Comparison of ENCODE assay signal across 7 mouse cellular contexts in genomic region chr9:108342301-108342831, GRCm38 (mm10). TPM values are rescaled to one million over a fixed set of nuclear protein-coding genes. Genes with fewer than 3 reads are reported as not detected.
A peak's percentile ranks its signal among the peaks of the same experiment; 100 is the strongest.
DNase-seq lines count a peak whose midpoint lies in the region; ATAC-seq and TF ChIP-seq lines count a peak whose summit lies in the region.

No protein-coding gene starts in this region.

- no peak overlapping the region for H3K9ac ChIP-seq in heart, postnatal 0 days (replicated peaks; ENCODE audit: low read depth, low read length)
- H3K9ac ChIP-seq in liver, embryonic 16.5 days (ENCODE audit: low read depth, low read length), result peak overlapping the region; percentile 65
- H3K9ac ChIP-seq in forebrain, embryonic 13.5 days, result no peak overlapping the region

- no peak for TF ChIP-seq CTCF in heart, postnatal 0 days (IDR thresholded peaks at IDR 0.05; ENCODE audit: low read depth)

- H3K27me3 ChIP-seq in heart, postnatal 0 days (ENCODE audit: control insufficient read depth, insufficient read depth, low read length), result no peaks in the 10 kb centered on the region
- H3K27me3 ChIP-seq in liver, embryonic 16.5 days (ENCODE audit: control insufficient read depth, insufficient read depth, low read depth, low read length), result no peaks in the 10 kb centered on the region
- H3K27me3 ChIP-seq in forebrain, embryonic 13.5 days, result no peaks in the 10 kb centered on the region

- TF ChIP-seq EP300 in heart, postnatal 0 days (IDR thresholded peaks at IDR 0.05; ENCODE audit: low read depth), result no peak

- no peak overlapping the region for H3K4me2 ChIP-seq in heart, postnatal 0 days (ENCODE audit: low read depth, low read length)
- peak overlapping the region; percentile 63 for H3K4me2 ChIP-seq in liver, embryonic 16.5 days (ENCODE audit: low read depth, low read length)
- no peak overlapping the region for H3K4me2 ChIP-seq in forebrain, embryonic 13.5 days

- peaks cover 21% of the 10 kb centered on the region for H3K4me1 ChIP-seq in heart, postnatal 0 days (ENCODE audit: control insufficient read depth, insufficient read depth)
- peaks cover 61% of the 10 kb centered on the region for H3K4me1 ChIP-seq in liver, embryonic 16.5 days (ENCODE audit: control insufficient read depth, low read depth, low read length)
- peaks cover 30% of the 10 kb centered on the region for H3K4me1 ChIP-seq in forebrain, embryonic 13.5 days

- H3K9me3 ChIP-seq in heart, postnatal 0 days (replicated peaks; ENCODE audit: control insufficient read depth, low read length), result no peaks in the 10 kb centered on the region
- H3K9me3 ChIP-seq in liver, embryonic 16.5 days (replicated peaks; ENCODE audit: control insufficient read depth, low read length), result no peaks in the 10 kb centered on the region
- H3K9me3 ChIP-seq in forebrain, embryonic 13.5 days (replicated peaks), result no peaks in the 10 kb centered on the region

- H3K27ac ChIP-seq in heart, postnatal 0 days (ENCODE audit: low read depth), result peak overlapping the region; percentile 31
- peak overlapping the region; percentile 100 for H3K27ac ChIP-seq in liver, embryonic 16.5 days (ENCODE audit: low read length)
- no peak overlapping the region; the same call in 1 of the 2 replicates for H3K27ac ChIP-seq in forebrain, embryonic 13.5 days

- WGBS in heart, postnatal 0 days, result 39% methylated on average over 5 of the region's 5 CpGs
- 9% methylated on average over 5 of the region's 5 CpGs for WGBS in liver, embryonic 16.5 days (ENCODE audit: insufficient replicate concordance)
- 63% methylated on average over 5 of the region's 5 CpGs for WGBS in forebrain, embryonic 13.5 days

- no peak for ATAC-seq in heart, postnatal 0 days (ENCODE audit: insufficient read depth, low read depth)
- no peak for ATAC-seq in liver, embryonic 16.5 days (ENCODE audit: low read depth)
- ATAC-seq in forebrain, embryonic 13.5 days, result no peak

- no peak overlapping the region for H3K4me3 ChIP-seq in heart, postnatal 0 days (ENCODE audit: low read depth, low read length)
- peak overlapping the region; percentile 94 for H3K4me3 ChIP-seq in liver, embryonic 16.5 days (ENCODE audit: low read depth, low read length)
- H3K4me3 ChIP-seq in forebrain, embryonic 13.5 days, result no peak overlapping the region

- H3K36me3 ChIP-seq in heart, postnatal 0 days (replicated peaks; ENCODE audit: control insufficient read depth, insufficient read depth, low read length), result peaks cover 5% of the 10 kb centered on the region; the same call in 1 of the 2 replicates
- peaks cover 13% of the 10 kb centered on the region for H3K36me3 ChIP-seq in liver, embryonic 16.5 days (ENCODE audit: control insufficient read depth, insufficient read depth)
- peaks cover 9% of the 10 kb centered on the region; the same call in 1 of the 2 replicates for H3K36me3 ChIP-seq in forebrain, embryonic 13.5 days (ENCODE audit: poor library complexity, severe bottlenecking)

- DNase-seq in thymus, postnatal 0 days (ENCODE audit: low spot score), result peak; percentile 38
- no peak for DNase-seq in thymus, adult 18-20 months
- DNase-seq in heart, postnatal 0 days (ENCODE audit: low spot score), result peak; percentile 17
- no peak for DNase-seq in right cerebral cortex, postnatal 14 days
- DNase-seq in urinary bladder, adult 18-20 months (ENCODE audit: low spot score in 2 of 2), result no peak

RNA-seq across cellular contexts. Expression of gene Gpx1, which starts 3.7 kb away (rescaled TPM):
- 862 and 915 TPM in 2 replicates for polyA plus RNA-seq in thymus, postnatal 0 days (2015; fragmentation: Nextera tagmentation; extraction: Ambion mirVana)
- total RNA-seq in heart, postnatal 0 days (2014; rRNA removed; ENCODE audit: low replicate concordance), result 319 and 336 TPM in 2 replicates
- 578 and 581 TPM in 2 replicates for polyA plus RNA-seq in heart, postnatal 0 days (2015; fragmentation: Nextera tagmentation; extraction: Ambion mirVana)
- 5,943 and 6,062 TPM in 2 replicates for polyA plus RNA-seq in liver, embryonic 16.5 days (2015; fragmentation: Nextera tagmentation; extraction: Ambion mirVana)
- 489 and 518 TPM in 2 replicates for polyA plus RNA-seq in forebrain, embryonic 13.5 days (2015; fragmentation: Nextera tagmentation; extraction: Ambion mirVana)

RNA-seq across cellular contexts. Expression of gene Usp4, which starts 5.3 kb away (rescaled TPM):
- polyA plus RNA-seq in thymus, postnatal 0 days (2015; fragmentation: Nextera tagmentation; extraction: Ambion mirVana), result 83.7 and 93.1 TPM in 2 replicates
- 71.1 and 76.8 TPM in 2 replicates for total RNA-seq in heart, postnatal 0 days (2014; rRNA removed; ENCODE audit: low replicate concordance)
- polyA plus RNA-seq in heart, postnatal 0 days (2015; fragmentation: Nextera tagmentation; extraction: Ambion mirVana), result 54.9 and 60.6 TPM in 2 replicates
- polyA plus RNA-seq in liver, embryonic 16.5 days (2015; fragmentation: Nextera tagmentation; extraction: Ambion mirVana), result 61.7 and 68.8 TPM in 2 replicates
- 132 and 142 TPM in 2 replicates for polyA plus RNA-seq in forebrain, embryonic 13.5 days (2015; fragmentation: Nextera tagmentation; extraction: Ambion mirVana)

RNA-seq across cellular contexts. Expression of gene Tcta, which starts 36.4 kb away (rescaled TPM):
- 41.6 and 45.7 TPM in 2 replicates for polyA plus RNA-seq in thymus, postnatal 0 days (2015; fragmentation: Nextera tagmentation; extraction: Ambion mirVana)
- total RNA-seq in heart, postnatal 0 days (2014; rRNA removed; ENCODE audit: low replicate concordance), result 46.1 and 46.9 TPM in 2 replicates
- 42.1 and 49.9 TPM in 2 replicates for polyA plus RNA-seq in heart, postnatal 0 days (2015; fragmentation: Nextera tagmentation; extraction: Ambion mirVana)
- polyA plus RNA-seq in liver, embryonic 16.5 days (2015; fragmentation: Nextera tagmentation; extraction: Ambion mirVana), result 14.9 and 15.2 TPM in 2 replicates
- 30.9 and 38.1 TPM in 2 replicates for polyA plus RNA-seq in forebrain, embryonic 13.5 days (2015; fragmentation: Nextera tagmentation; extraction: Ambion mirVana)

RNA-seq across cellular contexts. Expression of gene Rhoa, which starts 36.4 kb away (rescaled TPM):
- polyA plus RNA-seq in thymus, postnatal 0 days (2015; fragmentation: Nextera tagmentation; extraction: Ambion mirVana), result 517 and 543 TPM in 2 replicates
- total RNA-seq in heart, postnatal 0 days (2014; rRNA removed; ENCODE audit: low replicate concordance), result 167 and 207 TPM in 2 replicates
- polyA plus RNA-seq in heart, postnatal 0 days (2015; fragmentation: Nextera tagmentation; extraction: Ambion mirVana), result 326 and 332 TPM in 2 replicates
- 190 and 213 TPM in 2 replicates for polyA plus RNA-seq in liver, embryonic 16.5 days (2015; fragmentation: Nextera tagmentation; extraction: Ambion mirVana)
- polyA plus RNA-seq in forebrain, embryonic 13.5 days (2015; fragmentation: Nextera tagmentation; extraction: Ambion mirVana), result 317 and 330 TPM in 2 replicates

RNA-seq across cellular contexts. Expression of gene Amt, which starts 45.7 kb away (rescaled TPM):
- polyA plus RNA-seq in thymus, postnatal 0 days (2015; fragmentation: Nextera tagmentation; extraction: Ambion mirVana), result 1.1 and 1.8 TPM in 2 replicates
- 3.7 and 14.5 TPM in 2 replicates for total RNA-seq in heart, postnatal 0 days (2014; rRNA removed; ENCODE audit: low replicate concordance)
- polyA plus RNA-seq in heart, postnatal 0 days (2015; fragmentation: Nextera tagmentation; extraction: Ambion mirVana), result 5.4 and 6.4 TPM in 2 replicates
- 14.4 and 15.0 TPM in 2 replicates for polyA plus RNA-seq in liver, embryonic 16.5 days (2015; fragmentation: Nextera tagmentation; extraction: Ambion mirVana)
- polyA plus RNA-seq in forebrain, embryonic 13.5 days (2015; fragmentation: Nextera tagmentation; extraction: Ambion mirVana), result 25.3 and 26.7 TPM in 2 replicates

Comparison
In these comparisons a context has a peak if more than half of its experiments do, and no peak if none do; other contexts are left out.
1. DNase-seq: peak in thymus, postnatal 0 days (single experiment) and heart, postnatal 0 days (single experiment); none in thymus, adult 18-20 months (0 of 2), right cerebral cortex, postnatal 14 days (single experiment) and urinary bladder, adult 18-20 months (0 of 2).